Mouse (Mus musculus): ENCODE data around the gene Defa30. TPM values are rescaled to one million over a fixed set of nuclear protein-coding genes. Genes with fewer than 3 reads are reported as not detected.
"Not testable (repeated sequence)": the region's sequence is repeated elsewhere in the genome, so short reads cannot be mapped to it uniquely, and the experiment has no call there.

The Defa30 gene
- polyA plus RNA-seq (2016; fragmentation: Nextera tagmentation; extraction: Ambion mirVana), result not detected in 2 replicates

DNA sequence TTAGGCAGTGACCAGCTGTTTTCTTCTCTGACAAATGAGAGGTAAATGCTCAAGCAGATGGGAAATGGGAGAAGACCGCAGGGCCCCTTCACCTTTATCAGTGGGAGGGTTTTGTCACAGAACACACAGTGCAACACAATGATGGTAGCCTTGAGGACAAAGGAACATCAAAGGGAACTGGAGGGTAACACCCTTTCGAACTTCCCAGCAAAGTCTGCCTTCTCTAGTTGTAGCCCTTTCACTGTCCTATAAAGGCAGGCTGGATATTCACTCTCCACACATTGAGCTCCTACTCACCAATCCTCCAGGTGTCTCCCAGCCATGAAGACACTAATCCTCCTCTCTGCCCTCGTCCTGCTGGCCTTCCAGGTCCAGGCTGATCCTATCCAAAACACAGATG, at the start of gene Defa30:
Gene Defa30 (plus strand): TSS at position 301 of the 400 bp plus-strand sequence.
- H3K27me3 ChIP-seq (replicated peaks); H3K4me1 ChIP-seq; ATAC-seq (ENCODE audit: low FRiP score, low read depth); H3K27ac ChIP-seq; H3K4me2 ChIP-seq (replicated peaks); H3K9me3 ChIP-seq; H3K36me3 ChIP-seq; H3K4me3 ChIP-seq; H3K9ac ChIP-seq: not testable (repeated sequence)
- WGBS, result 70% methylated on average over 3 of the region's 3 CpGs

DNA sequence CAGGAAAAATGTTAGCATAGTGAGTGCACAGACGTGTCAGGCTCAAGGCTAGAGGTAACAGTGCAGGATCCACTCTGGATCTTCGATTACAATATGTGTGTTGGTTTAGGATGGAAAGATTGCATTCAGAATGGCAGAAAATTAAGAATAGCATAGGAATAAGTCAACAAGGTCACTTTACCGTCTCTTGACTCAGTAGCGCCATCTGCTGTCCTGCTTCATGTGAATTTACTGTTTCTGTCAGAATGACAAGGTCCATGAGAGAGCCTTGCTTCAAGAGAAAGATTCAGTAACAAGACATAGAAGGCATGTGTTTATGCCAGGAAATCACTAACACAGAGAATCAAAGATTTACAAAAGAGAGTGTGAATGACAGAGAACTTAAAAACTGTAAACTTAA, 41.3 kb upstream of the Defa30 start:
- H3K9ac ChIP-seq, result no peak overlapping the region
- no peaks in the 10 kb centered on the region for H3K27me3 ChIP-seq (replicated peaks)
- no peaks in the 10 kb centered on the region for H3K4me1 ChIP-seq
- no peaks in the 10 kb centered on the region for H3K9me3 ChIP-seq
- no peak overlapping the region for H3K4me3 ChIP-seq
- no peak overlapping the region for H3K27ac ChIP-seq
- H3K4me2 ChIP-seq (replicated peaks), result no peak overlapping the region
- no peaks in the 10 kb centered on the region for H3K36me3 ChIP-seq
- WGBS, result 49% methylated on average over 4 of the region's 4 CpGs
- no peak for ATAC-seq (ENCODE audit: low FRiP score, low read depth)

DNA sequence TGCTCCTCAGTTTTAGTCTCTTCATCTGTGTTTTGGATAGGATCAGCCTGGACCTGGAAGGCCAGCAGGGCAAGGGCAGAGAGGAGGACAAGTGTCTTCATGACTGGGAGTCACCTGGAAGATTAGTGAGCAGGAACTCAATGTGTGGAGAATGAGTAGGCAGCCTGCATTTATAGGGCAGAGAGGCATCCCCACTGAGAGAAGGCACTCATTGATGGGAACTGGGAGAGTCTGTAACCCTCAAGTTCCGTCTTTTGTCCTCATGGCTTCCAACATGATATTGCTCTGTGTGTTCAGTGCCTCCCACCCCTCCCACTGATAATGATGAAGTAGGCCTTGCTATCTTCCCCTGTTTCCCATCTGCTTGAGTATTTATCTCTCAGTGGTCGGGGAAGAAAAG, 38.5 kb upstream of the Defa30 start, which contains the start of gene Gm14851:
Gene Gm14851 (minus strand): TSS at position 101 of the 400 bp plus-strand sequence.
- not testable (repeated sequence) for ATAC-seq (ENCODE audit: low FRiP score, low read depth); H3K9ac ChIP-seq; H3K36me3 ChIP-seq; H3K27ac ChIP-seq; H3K9me3 ChIP-seq; H3K4me1 ChIP-seq; H3K27me3 ChIP-seq (replicated peaks); H3K4me2 ChIP-seq (replicated peaks); H3K4me3 ChIP-seq
- 86% methylated on average over 1 of the region's 2 CpGs for WGBS

DNA sequence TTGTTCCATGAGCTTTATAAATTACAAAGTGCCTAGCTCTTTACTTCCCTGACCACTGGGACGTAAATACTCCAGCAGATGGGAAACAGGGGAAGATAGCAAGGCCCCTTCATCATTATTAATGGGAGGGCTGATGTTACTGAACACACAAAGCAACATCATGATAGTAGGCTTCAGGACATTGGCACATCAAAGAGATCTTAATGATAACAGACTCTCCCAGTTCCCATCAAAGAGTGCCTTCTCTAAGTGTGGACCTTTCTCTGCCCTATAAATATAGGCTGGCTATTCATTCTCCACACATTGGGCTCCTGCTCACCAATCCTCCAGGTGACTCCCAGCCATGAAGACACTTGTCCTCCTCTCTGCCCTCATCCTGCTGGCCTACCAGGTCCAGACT, 27.5 kb downstream of the Defa30 start, which contains the start of gene Defa22:
Gene Defa22 (plus strand): TSS at position 301 of the 400 bp plus-strand sequence.
- not testable (repeated sequence) for H3K4me2 ChIP-seq (replicated peaks); H3K36me3 ChIP-seq; H3K9ac ChIP-seq; H3K27ac ChIP-seq; H3K4me3 ChIP-seq; H3K4me1 ChIP-seq; H3K27me3 ChIP-seq (replicated peaks); H3K9me3 ChIP-seq; ATAC-seq (ENCODE audit: low FRiP score, low read depth)
- no CpG with 5 or more reads among the region's 1 CpGs for WGBS

Other genes starting within 250 kb of the Defa30 start
- not detected in 2 replicates for gene Defb33, start 242.0 kb upstream of the Defa30 start, polyA plus RNA-seq (2016; fragmentation: Nextera tagmentation; extraction: Ambion mirVana)
- gene Gm15056, start 232.0 kb upstream of the Defa30 start, polyA plus RNA-seq (2016; fragmentation: Nextera tagmentation; extraction: Ambion mirVana), result not detected in 2 replicates
- not detected in 2 replicates for gene Gm6040, start 212.6 kb upstream of the Defa30 start, polyA plus RNA-seq (2016; fragmentation: Nextera tagmentation; extraction: Ambion mirVana)
- not detected in 2 replicates for gene AY761185, start 189.9 kb upstream of the Defa30 start, polyA plus RNA-seq (2016; fragmentation: Nextera tagmentation; extraction: Ambion mirVana)
- gene Defa21, start 109.1 kb upstream of the Defa30 start, polyA plus RNA-seq (2016; fragmentation: Nextera tagmentation; extraction: Ambion mirVana), result not detected in 2 replicates
- not detected in 2 replicates for gene Defa23, start 79.6 kb upstream of the Defa30 start, polyA plus RNA-seq (2016; fragmentation: Nextera tagmentation; extraction: Ambion mirVana)
- not detected in 2 replicates for gene Defa35, start 69.6 kb upstream of the Defa30 start, polyA plus RNA-seq (2016; fragmentation: Nextera tagmentation; extraction: Ambion mirVana)
- not detected in 2 replicates for gene Defa25, start 50.2 kb upstream of the Defa30 start, polyA plus RNA-seq (2016; fragmentation: Nextera tagmentation; extraction: Ambion mirVana)
- not detected in 2 replicates for gene Gm14851, start 38.6 kb upstream of the Defa30 start, polyA plus RNA-seq (2016; fragmentation: Nextera tagmentation; extraction: Ambion mirVana)
- not detected in 2 replicates for gene Defa22, start 27.6 kb downstream of the Defa30 start, polyA plus RNA-seq (2016; fragmentation: Nextera tagmentation; extraction: Ambion mirVana)
- gene Defa31, start 57.0 kb downstream of the Defa30 start, polyA plus RNA-seq (2016; fragmentation: Nextera tagmentation; extraction: Ambion mirVana), result not detected in 2 replicates
- not detected in 2 replicates for gene Gm15293, start 66.9 kb downstream of the Defa30 start, polyA plus RNA-seq (2016; fragmentation: Nextera tagmentation; extraction: Ambion mirVana)
- not detected in 2 replicates for gene Gm15292, start 115.1 kb downstream of the Defa30 start, polyA plus RNA-seq (2016; fragmentation: Nextera tagmentation; extraction: Ambion mirVana)
- not detected in 2 replicates for gene Defa27, start 180.9 kb downstream of the Defa30 start, polyA plus RNA-seq (2016; fragmentation: Nextera tagmentation; extraction: Ambion mirVana)
- gene Defa29, start 192.4 kb downstream of the Defa30 start, polyA plus RNA-seq (2016; fragmentation: Nextera tagmentation; extraction: Ambion mirVana), result not detected in 2 replicates
- gene Defa2, start 243.9 kb downstream of the Defa30 start, polyA plus RNA-seq (2016; fragmentation: Nextera tagmentation; extraction: Ambion mirVana), result not detected in 2 replicates

Measured in neural tube, embryonic 12.5 days (tissue).